Comparison of ENCODE assay signal across 23 mouse cellular contexts in genomic region chr11:113109096-113109495, GRCm38 (mm10).
DNase-seq lines count a peak whose midpoint lies in the region; ATAC-seq lines count a peak whose summit lies in the region.
"Had no signal": no experiment of that assay in that cellular context is flagged by ENCODE, and none has a peak within 500 bp of the region (broad histone marks: within the 10 kb centered on the region; RNA-seq: fewer than 3 reads in every experiment).

No protein-coding gene starts in this region.

- H3K9me3 ChIP-seq in neural tube, embryonic 11.5 days (ENCODE audit: control insufficient read depth, low read length): no peaks in the 10 kb centered on the region
- no peaks in the 10 kb centered on the region for H3K9me3 ChIP-seq in neural tube, embryonic 15.5 days (replicated peaks)
- no peaks in the 10 kb centered on the region for H3K9me3 ChIP-seq in kidney, embryonic 16.5 days (ENCODE audit: low read length)
- H3K9me3 ChIP-seq: embryonic facial prominence, embryonic 10.5 days; forebrain, embryonic 13.5 days; heart, embryonic 15.5 days; hindbrain, embryonic 13.5 days had no signal

- no peak overlapping the region for H3K9ac ChIP-seq in neural tube, embryonic 11.5 days (ENCODE audit: low read length)
- no peak overlapping the region for H3K9ac ChIP-seq in neural tube, embryonic 15.5 days (replicated peaks)
- no peak overlapping the region for H3K9ac ChIP-seq in kidney, embryonic 16.5 days (replicated peaks; ENCODE audit: low read length)
- H3K9ac ChIP-seq: forebrain, embryonic 13.5 days; forebrain, postnatal 0 days; heart, embryonic 15.5 days; hindbrain, embryonic 13.5 days had no signal

- DNase-seq in adrenal gland, postnatal 10 days: peak; percentile 34
- DNase-seq in adrenal gland, adult 18-20 months (ENCODE audit: low spot score in 2 of 2): no peak
- DNase-seq in neural tube, embryonic 11.5 days (ENCODE audit: low spot score): no peak
- peak; percentile 20 for DNase-seq in MN1 (ENCODE audit: low spot score)
- DNase-seq in thymus, postnatal 0 days (ENCODE audit: low spot score): no peak
- DNase-seq: B cell, adult 2 months; cerebellum, adult 2 months; cerebellum, postnatal 10 days; forebrain, postnatal 0 days; gastrocnemius, postnatal 14 days; heart, adult 2 months; heart, postnatal 14 days had no signal

- peak; percentile 22; the same call in 1 of the 2 replicates for ATAC-seq in neural tube, embryonic 11.5 days (ENCODE audit: insufficient read depth, low FRiP score, low TSS enrichment)
- ATAC-seq in neural tube, embryonic 15.5 days (ENCODE audit: low FRiP score): no peak
- ATAC-seq in kidney, embryonic 16.5 days (ENCODE audit: low FRiP score, low TSS enrichment): no peak
- ATAC-seq: CD4-positive, CD25-positive, alpha-beta regulatory T cell, adult 4 months; forebrain, embryonic 13.5 days; forebrain, postnatal 0 days; hindbrain, postnatal 0 days; Patski had no signal

- no peak overlapping the region for H3K4me2 ChIP-seq in neural tube, embryonic 11.5 days (ENCODE audit: low read depth)
- H3K4me2 ChIP-seq in neural tube, embryonic 15.5 days: no peak overlapping the region
- H3K4me2 ChIP-seq in kidney, embryonic 16.5 days (replicated peaks; ENCODE audit: low read depth, low read length): no peak overlapping the region
- H3K4me2 ChIP-seq: forebrain, embryonic 13.5 days; heart, embryonic 11.5 days; heart, embryonic 15.5 days; hindbrain, embryonic 13.5 days had no signal

- peaks cover 24% of the 10 kb centered on the region for H3K4me1 ChIP-seq in neural tube, embryonic 11.5 days (ENCODE audit: control insufficient read depth, insufficient read depth, low read length)
- H3K4me1 ChIP-seq in neural tube, embryonic 15.5 days: peaks cover 35% of the 10 kb centered on the region
- H3K4me1 ChIP-seq in kidney, embryonic 16.5 days (ENCODE audit: insufficient read depth, low read length): peaks cover 42% of the 10 kb centered on the region

- H3K36me3 ChIP-seq in neural tube, embryonic 11.5 days (ENCODE audit: control insufficient read depth, insufficient read depth, low read length): no peaks in the 10 kb centered on the region
- no peaks in the 10 kb centered on the region for H3K36me3 ChIP-seq in neural tube, embryonic 15.5 days
- H3K36me3 ChIP-seq in kidney, embryonic 16.5 days (ENCODE audit: insufficient read depth, low read length): no peaks in the 10 kb centered on the region
- H3K36me3 ChIP-seq: embryonic facial prominence, embryonic 10.5 days; G1E; heart, embryonic 15.5 days; hindbrain, embryonic 13.5 days had no signal

- no peak overlapping the region for H3K27ac ChIP-seq in neural tube, embryonic 11.5 days (ENCODE audit: low read depth, low read length)
- H3K27ac ChIP-seq in neural tube, embryonic 15.5 days (replicated peaks): no peak overlapping the region
- no peak overlapping the region for H3K27ac ChIP-seq in kidney, embryonic 16.5 days (ENCODE audit: low read length)
- H3K27ac ChIP-seq: embryonic facial prominence, embryonic 10.5 days; forebrain, embryonic 13.5 days; heart, adult 2 months; heart, embryonic 15.5 days; hindbrain, postnatal 0 days had no signal

- H3K4me3 ChIP-seq in neural tube, embryonic 11.5 days (ENCODE audit: low read depth, low read length): no peak overlapping the region
- no peak overlapping the region for H3K4me3 ChIP-seq in neural tube, embryonic 15.5 days (replicated peaks)
- H3K4me3 ChIP-seq in kidney, embryonic 16.5 days (ENCODE audit: low read length): no peak overlapping the region
- H3K4me3 ChIP-seq: embryonic facial prominence, embryonic 10.5 days; forebrain, embryonic 13.5 days; heart, adult 2 months; heart, embryonic 15.5 days; hindbrain, embryonic 13.5 days had no signal

- WGBS in neural tube, embryonic 11.5 days: 93% methylated on average over 4 of the region's 4 CpGs
- WGBS in neural tube, embryonic 15.5 days: 90% methylated on average over 4 of the region's 4 CpGs
- WGBS in kidney, embryonic 16.5 days: 91% methylated on average over 4 of the region's 4 CpGs

- no peaks in the 10 kb centered on the region for H3K27me3 ChIP-seq in neural tube, embryonic 11.5 days (ENCODE audit: control insufficient read depth, insufficient read depth, low read length)
- H3K27me3 ChIP-seq in neural tube, embryonic 15.5 days (replicated peaks): no peaks in the 10 kb centered on the region
- peaks cover 3% of the 10 kb centered on the region; the same call in 1 of the 2 replicates for H3K27me3 ChIP-seq in kidney, embryonic 16.5 days (ENCODE audit: insufficient read depth, low read length)
- H3K27me3 ChIP-seq: forebrain, embryonic 13.5 days; heart, embryonic 15.5 days; hindbrain, embryonic 13.5 days; Patski had no signal

Comparison
In these comparisons a context has a peak if more than half of its experiments do, and no peak if none do; other contexts are left out.
1. DNase-seq: peak in adrenal gland, postnatal 10 days (single experiment) and MN1 (single experiment); none in adrenal gland, adult 18-20 months (0 of 2), neural tube, embryonic 11.5 days (single experiment) and thymus, postnatal 0 days (single experiment).